Mouse (Mus musculus): Measurements from ENCODE around the gene Ifna16.

GRCm38 (mm10) chr4:88642526-88642925 is 34.2 kb downstream of the Ifna16 start:
- TF ChIP-seq MAX (IDR thresholded peaks at IDR 0.05; ENCODE audit: low read length): no peak
- TF ChIP-seq TCF12 (IDR thresholded peaks at IDR 0.05; ENCODE audit: low read depth, low read length): no peak
- TF ChIP-seq EP300 (IDR thresholded peaks at IDR 0.05; ENCODE audit: low read length): no peak
- no peak for TF ChIP-seq UBTF (IDR thresholded peaks at IDR 0.05; ENCODE audit: low read depth, low read length)
- TF ChIP-seq POLR2A (IDR thresholded peaks at IDR 0.05; ENCODE audit: low read depth, low read length): no peak
- TF ChIP-seq CTCF (conservative IDR thresholded peaks at IDR 0.05 in 1 of 2, IDR thresholded peaks at IDR 0.05 in 1 of 2; ENCODE audit: low read depth in 2 of 2, low read length in 2 of 2): no peak
- TF ChIP-seq MAFK (IDR thresholded peaks at IDR 0.05; ENCODE audit: insufficient replicate concordance, low read length): no peak
- TF ChIP-seq MAZ (IDR thresholded peaks at IDR 0.05; ENCODE audit: low read depth, low read length): no peak
- TF ChIP-seq NRF1 (IDR thresholded peaks at IDR 0.05; ENCODE audit: low read depth, low read length): no peak
